Comparison of ENCODE assay signal across 11 mouse cellular contexts in the genomic region with DNA sequence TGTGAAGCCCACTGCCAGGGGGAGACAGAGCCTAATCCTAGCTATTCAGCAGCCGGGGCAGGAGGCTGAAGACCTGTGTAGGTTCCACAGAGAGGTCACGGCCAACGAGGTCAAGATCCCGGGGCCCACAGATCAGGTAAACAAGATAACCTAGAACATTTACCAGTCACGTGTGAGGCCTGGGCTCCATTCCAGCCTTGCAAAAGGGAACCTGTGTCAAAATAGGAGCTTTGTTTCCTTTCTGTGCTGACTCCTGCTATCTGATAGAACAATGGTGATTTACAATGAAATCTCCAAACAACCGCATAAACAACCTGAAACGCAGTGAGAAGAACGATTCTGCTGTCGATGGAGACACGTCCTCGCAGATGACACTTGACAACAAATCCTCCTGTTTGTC. TPM values are rescaled to one million over a fixed set of nuclear protein-coding genes. Genes with fewer than 3 reads are reported as not detected.
A peak's percentile ranks its signal among the peaks of the same experiment; 100 is the strongest.
DNase-seq lines count a peak whose midpoint lies in the region; ATAC-seq and TF ChIP-seq lines count a peak whose summit lies in the region.
"Had no signal": no experiment of that assay in that cellular context is flagged by ENCODE, and none has a peak within 500 bp of the region (broad histone marks: within the 10 kb centered on the region; RNA-seq: fewer than 3 reads in every experiment).

No protein-coding gene starts in this region.

- TF ChIP-seq EP300 in heart, postnatal 0 days (IDR thresholded peaks at IDR 0.05; ENCODE audit: low read depth), result no peak

- no peaks in the 10 kb centered on the region for H3K9me3 ChIP-seq in heart, postnatal 0 days (replicated peaks; ENCODE audit: control insufficient read depth, low read length)
- H3K9me3 ChIP-seq: midbrain, embryonic 10.5 days had no signal

- H3K4me2 ChIP-seq in heart, postnatal 0 days (ENCODE audit: low read depth, low read length), result no peak overlapping the region

- H3K4me3 ChIP-seq in heart, postnatal 0 days (ENCODE audit: low read depth, low read length), result no peak overlapping the region
- H3K4me3 ChIP-seq: midbrain, embryonic 10.5 days had no signal

- peak; percentile 58; the same call in 1 of the 2 replicates for ATAC-seq in heart, postnatal 0 days (ENCODE audit: insufficient read depth, low read depth)
- ATAC-seq: forebrain, postnatal 0 days had no signal

- no peak for TF ChIP-seq CTCF in heart, postnatal 0 days (IDR thresholded peaks at IDR 0.05; ENCODE audit: low read depth)

- no peak overlapping the region for H3K27ac ChIP-seq in heart, postnatal 0 days (ENCODE audit: low read depth)
- H3K27ac ChIP-seq: midbrain, embryonic 10.5 days had no signal

- no peaks in the 10 kb centered on the region for H3K36me3 ChIP-seq in heart, postnatal 0 days (replicated peaks; ENCODE audit: control insufficient read depth, insufficient read depth, low read length)
- H3K36me3 ChIP-seq: midbrain, embryonic 10.5 days had no signal

- no peaks in the 10 kb centered on the region for H3K27me3 ChIP-seq in heart, postnatal 0 days (ENCODE audit: control insufficient read depth, insufficient read depth, low read length)

- no peak overlapping the region for H3K9ac ChIP-seq in heart, postnatal 0 days (replicated peaks; ENCODE audit: low read depth, low read length)
- H3K9ac ChIP-seq: forebrain, postnatal 0 days had no signal

- DNase-seq in adrenal gland, adult 2 months, result peak; percentile 45
- DNase-seq in adrenal gland, postnatal 4 days (ENCODE audit: low spot score in 2 of 2), result no peak
- peak; percentile 18 for DNase-seq in heart, postnatal 0 days (ENCODE audit: low spot score)
- DNase-seq in kidney, postnatal 25 days, result peak; percentile 86 to 91
- DNase-seq in ovary, postnatal 36 days (ENCODE audit: low spot score), result peak; percentile 42
- DNase-seq in cerebellum, postnatal 4 days (ENCODE audit: low spot score in 2 of 2), result no peak
- DNase-seq in left cerebral cortex, adult 18-20 months (ENCODE audit: low spot score in 2 of 2), result no peak
- no peak for DNase-seq in frontal cortex, postnatal 36 days (ENCODE audit: low spot score in 2 of 2)
- DNase-seq: cerebellum, postnatal 10 days; forebrain, postnatal 0 days had no signal

- WGBS in heart, postnatal 0 days, result 26% methylated on average over 11 of the region's 11 CpGs

- H3K4me1 ChIP-seq in heart, postnatal 0 days (ENCODE audit: control insufficient read depth, insufficient read depth), result peaks cover 11% of the 10 kb centered on the region

RNA-seq across cellular contexts. Expression of a gene that starts 0.4 kb away (rescaled TPM):
- 1 to 10 TPM; 2.0 to 3.0 TPM for total RNA-seq in adrenal gland, adult 2 months (2021)
- 0.40 and 0.90 TPM in 2 replicates for polyA plus RNA-seq in adrenal gland, adult 2 months (2012; rRNA removed)
- 1 to 10 TPM; 5.7 to 7.1 TPM for total RNA-seq in adrenal gland, postnatal 4 days (2021)
- total RNA-seq in heart, postnatal 0 days (2014; rRNA removed; ENCODE audit: low replicate concordance), result 2.2 TPM in 1 of 2 replicates, not detected in the other
- polyA plus RNA-seq in heart, postnatal 0 days (2015; fragmentation: Nextera tagmentation; extraction: Ambion mirVana), result 0.70 and 1.5 TPM in 2 replicates
- total RNA-seq in left cerebral cortex, adult 18-20 months (2021), result under 1 TPM; 0.30 to 0.45 TPM
- total RNA-seq: forebrain, postnatal 0 days had no signal

RNA-seq across cellular contexts. Expression of a gene that starts 36.3 kb away (rescaled TPM):
- total RNA-seq in adrenal gland, adult 2 months (2021), result 1 to 10 TPM; 3.1 to 3.9 TPM
- polyA plus RNA-seq in adrenal gland, adult 2 months (2012; rRNA removed), result 0.87 and 1.4 TPM in 2 replicates
- 1 to 10 TPM; 4.9 to 8.0 TPM for total RNA-seq in adrenal gland, postnatal 4 days (2021)
- 0.11 TPM in 1 of 2 replicates, not detected in the other for total RNA-seq in heart, postnatal 0 days (2014; rRNA removed; ENCODE audit: low replicate concordance)
- polyA plus RNA-seq in heart, postnatal 0 days (2015; fragmentation: Nextera tagmentation; extraction: Ambion mirVana), result 0.89 and 1.1 TPM in 2 replicates
- total RNA-seq in left cerebral cortex, adult 18-20 months (2021), result 1 to 10 TPM; 2.6 to 3.6 TPM

RNA-seq across cellular contexts. Expression of a gene that starts 36.4 kb away (rescaled TPM):
- 10 to 100 TPM; 40.3 to 42.4 TPM for total RNA-seq in adrenal gland, adult 2 months (2021)
- 2.4 and 3.7 TPM in 2 replicates for polyA plus RNA-seq in adrenal gland, adult 2 months (2012; rRNA removed)
- 10 to 100 TPM; 64.9 to 75.4 TPM for total RNA-seq in adrenal gland, postnatal 4 days (2021)
- 3.9 and 16.9 TPM in 2 replicates for total RNA-seq in heart, postnatal 0 days (2014; rRNA removed; ENCODE audit: low replicate concordance)
- polyA plus RNA-seq in heart, postnatal 0 days (2015; fragmentation: Nextera tagmentation; extraction: Ambion mirVana), result 34.6 and 41.7 TPM in 2 replicates
- 10 to 100 TPM; 50.2 to 50.8 TPM for total RNA-seq in left cerebral cortex, adult 18-20 months (2021)

RNA-seq across cellular contexts. Expression of a gene that starts 39.0 kb away (rescaled TPM):
- not detected for total RNA-seq in adrenal gland, adult 2 months (2021)
- 0.10 TPM in 1 of 2 replicates, not detected in the other for polyA plus RNA-seq in adrenal gland, adult 2 months (2012; rRNA removed)
- total RNA-seq in adrenal gland, postnatal 4 days (2021), result not detected
- total RNA-seq in heart, postnatal 0 days (2014; rRNA removed; ENCODE audit: low replicate concordance), result not detected in 2 replicates
- polyA plus RNA-seq in heart, postnatal 0 days (2015; fragmentation: Nextera tagmentation; extraction: Ambion mirVana), result not detected in 2 replicates
- 1 to 10 TPM; 2.2 to 3.8 TPM for total RNA-seq in left cerebral cortex, adult 18-20 months (2021)

Comparison
In these comparisons a context has a peak if more than half of its experiments do, and no peak if none do; other contexts are left out.
1. DNase-seq: peak in adrenal gland, adult 2 months (single experiment), heart, postnatal 0 days (single experiment), kidney, postnatal 25 days (2 of 2) and ovary, postnatal 36 days (single experiment); none in adrenal gland, postnatal 4 days (0 of 2), cerebellum, postnatal 4 days (0 of 2), left cerebral cortex, adult 18-20 months (0 of 2) and frontal cortex, postnatal 36 days (0 of 2).